Mouse (Mus musculus) embryo, embryonic 10.5 days (tissue): ENCODE results near the gene Eif4e1b.

Experiments used
- DNase-seq: peaks from one replicate; pipeline ENCODE4 v3.0.0-alpha.2; 2015; ENCODE audit warnings: low spot score

Eif4e1b gene

DNA sequence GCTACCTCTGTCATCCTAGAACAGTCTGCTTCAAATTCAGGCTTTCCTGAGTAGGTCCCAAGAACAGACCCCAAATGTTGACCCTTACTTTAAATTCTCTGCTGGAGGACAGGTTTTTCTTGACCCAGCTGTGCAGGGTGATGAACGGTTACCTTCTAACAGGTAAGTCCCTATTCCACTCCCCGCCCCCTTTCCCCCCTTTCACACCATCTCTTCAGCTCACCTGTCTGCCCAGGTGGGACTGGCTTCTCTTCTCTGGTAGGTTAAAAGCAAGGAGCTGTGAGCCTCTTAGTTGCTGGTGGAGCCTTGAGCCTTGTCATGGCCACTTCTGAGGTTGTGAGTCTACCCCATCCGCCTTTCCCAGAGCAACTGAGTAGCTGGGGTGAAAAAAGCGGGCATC, at the start of gene Eif4e1b:
Gene Eif4e1b (plus strand): TSS at position 301 of the 400 bp plus-strand sequence.
- DNase-seq, result no peak

DNA sequence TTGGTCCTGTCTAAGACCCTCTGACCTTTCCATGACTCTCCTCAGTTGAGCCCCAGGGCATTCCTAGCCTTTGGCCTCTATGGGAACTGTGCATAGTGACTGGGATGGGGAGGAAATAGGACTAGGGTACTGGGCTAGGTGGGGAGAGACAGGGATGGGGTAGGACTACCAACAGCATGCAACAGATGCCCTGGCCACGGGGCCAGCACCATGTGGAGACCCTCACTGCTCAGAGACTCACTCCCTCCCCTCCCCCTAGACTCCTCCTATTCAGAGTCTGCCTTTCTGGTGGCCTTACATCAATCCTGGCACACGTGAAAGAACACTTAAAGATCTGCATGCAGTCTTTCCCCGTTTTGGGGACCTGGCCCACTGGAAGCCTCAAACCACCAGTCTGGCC, 46.9 kb upstream of the Eif4e1b start:
- no peak for DNase-seq

GRCm38 (mm10) chr13:54737488-54738212, 46.1 kb upstream of the Eif4e1b start:
- peak; percentile 64 for DNase-seq

- no peak for DNase-seq
Observed at GRCm38 (mm10) chr13:54738213-54738601, 45.6 kb upstream of the Eif4e1b start.

DNA sequence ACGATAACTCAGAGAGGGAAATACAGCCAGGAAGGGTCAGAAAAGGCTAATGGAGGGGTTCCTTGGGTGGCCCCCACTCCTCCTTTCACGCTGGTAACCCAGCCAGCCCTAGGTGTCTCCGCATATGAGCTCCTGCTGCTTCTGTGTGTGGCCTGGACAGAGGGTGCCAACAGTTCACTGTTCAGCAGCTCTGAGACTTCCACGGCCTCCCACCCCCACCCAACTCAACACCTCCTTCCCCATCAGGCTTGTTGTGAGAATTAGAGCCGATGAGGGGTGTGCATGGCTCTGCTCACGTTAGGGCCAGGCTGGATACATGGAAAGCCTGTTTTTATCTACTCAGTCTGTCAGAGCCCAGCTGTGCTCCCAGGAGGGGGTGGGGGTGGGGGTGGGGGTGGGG, 37.7 kb upstream of the Eif4e1b start:
- no peak for DNase-seq

DNA sequence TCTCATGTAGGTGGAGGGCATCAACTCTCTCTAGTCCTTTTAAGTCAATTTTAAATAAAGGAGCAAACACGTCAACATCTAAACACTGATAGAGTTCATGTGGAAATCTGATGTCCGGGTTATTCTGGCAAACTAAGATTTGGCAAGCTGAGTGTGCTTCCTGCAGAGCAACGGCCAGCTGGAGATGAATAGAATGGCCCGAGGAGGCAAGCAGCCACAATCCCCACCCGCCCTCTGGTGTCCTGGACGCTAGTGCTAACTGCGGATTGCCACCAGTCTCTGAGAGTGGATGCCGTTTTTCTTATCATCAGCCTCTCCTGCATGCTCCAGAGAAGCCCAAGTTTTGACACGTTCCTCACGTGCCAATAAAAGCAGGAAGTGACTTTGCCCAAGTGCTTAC, 36.9 kb upstream of the Eif4e1b start:
- no peak for DNase-seq

- DNase-seq, result no peak
Observed at GRCm38 (mm10) chr13:54748190-54748589, 35.6 kb upstream of the Eif4e1b start.

- no peak for DNase-seq
Observed at GRCm38 (mm10) chr13:54748721-54749060, 35.1 kb upstream of the Eif4e1b start.

DNA sequence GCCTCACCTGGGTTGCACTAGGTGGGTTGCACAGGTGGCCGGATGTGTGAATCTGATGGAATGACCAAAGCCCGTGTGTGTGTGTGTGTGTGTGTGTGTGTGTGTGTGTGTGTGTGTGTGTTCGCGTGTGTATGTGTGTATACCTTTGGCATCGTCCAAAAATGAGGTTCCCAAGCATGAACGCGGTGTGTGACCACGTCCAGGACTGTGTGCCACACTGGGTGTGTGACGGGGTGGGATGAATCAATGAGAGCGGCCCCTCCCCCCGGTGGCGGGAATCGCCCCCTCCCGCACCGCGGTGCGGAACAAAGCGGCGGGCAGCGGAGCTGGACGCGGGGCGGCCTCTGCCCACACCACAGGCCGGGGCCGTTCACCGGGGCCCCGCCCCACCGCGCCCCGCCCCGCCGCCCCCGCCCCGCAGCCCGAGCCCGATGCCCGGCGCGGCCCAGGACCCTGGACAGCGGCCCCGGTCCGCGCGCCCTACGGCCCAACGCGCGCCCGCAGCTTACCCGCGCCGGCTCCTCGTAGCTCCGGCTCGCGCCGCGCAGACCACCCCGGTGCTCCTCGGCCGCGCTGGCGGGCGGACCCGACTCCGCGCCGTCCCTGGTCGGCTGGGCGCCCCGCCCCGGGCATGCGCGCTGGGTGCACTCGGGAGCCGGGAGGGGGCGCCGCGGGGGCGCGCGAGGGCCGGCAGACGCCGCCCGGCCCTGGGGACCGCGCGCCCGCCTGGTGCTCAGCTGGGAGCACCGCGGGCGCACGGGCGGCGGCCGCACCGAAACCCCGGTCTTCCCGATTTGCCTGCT, 34.5 kb upstream of the Eif4e1b start:
- DNase-seq, result peak; percentile 75

- DNase-seq, result no peak
Observed at GRCm38 (mm10) chr13:54749864-54750411, 33.9 kb upstream of the Eif4e1b start, which contains the start of gene Gprin1. Gene Gprin1, minus strand, starts transcription at chr13:54749874.

GRCm38 (mm10) chr13:54750699-54751098, 33.1 kb upstream of the Eif4e1b start:
- peak; percentile 74 for DNase-seq

DNA sequence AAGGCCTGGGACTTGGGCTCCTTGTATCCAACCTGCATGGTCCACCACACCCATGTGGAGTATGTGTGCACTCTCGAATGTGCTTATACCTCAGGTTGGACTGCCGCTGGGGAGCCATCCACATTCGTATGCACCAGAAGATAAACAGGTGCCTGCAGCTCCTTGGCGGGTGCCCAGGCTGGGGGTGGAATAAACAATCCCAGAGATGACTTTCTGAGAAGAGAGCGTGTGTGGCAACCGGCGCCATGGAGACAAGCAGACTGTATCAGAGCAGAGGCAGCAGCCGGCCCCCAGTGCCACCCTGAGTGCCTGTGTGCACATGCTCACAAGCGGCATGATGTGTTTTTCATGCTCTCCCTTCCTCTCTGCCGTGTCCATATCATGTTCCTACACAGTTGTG, 31.1 kb upstream of the Eif4e1b start:
- no peak for DNase-seq

GRCm38 (mm10) chr13:54753733-54754132, 30.1 kb upstream of the Eif4e1b start:
- DNase-seq, result no peak

DNA sequence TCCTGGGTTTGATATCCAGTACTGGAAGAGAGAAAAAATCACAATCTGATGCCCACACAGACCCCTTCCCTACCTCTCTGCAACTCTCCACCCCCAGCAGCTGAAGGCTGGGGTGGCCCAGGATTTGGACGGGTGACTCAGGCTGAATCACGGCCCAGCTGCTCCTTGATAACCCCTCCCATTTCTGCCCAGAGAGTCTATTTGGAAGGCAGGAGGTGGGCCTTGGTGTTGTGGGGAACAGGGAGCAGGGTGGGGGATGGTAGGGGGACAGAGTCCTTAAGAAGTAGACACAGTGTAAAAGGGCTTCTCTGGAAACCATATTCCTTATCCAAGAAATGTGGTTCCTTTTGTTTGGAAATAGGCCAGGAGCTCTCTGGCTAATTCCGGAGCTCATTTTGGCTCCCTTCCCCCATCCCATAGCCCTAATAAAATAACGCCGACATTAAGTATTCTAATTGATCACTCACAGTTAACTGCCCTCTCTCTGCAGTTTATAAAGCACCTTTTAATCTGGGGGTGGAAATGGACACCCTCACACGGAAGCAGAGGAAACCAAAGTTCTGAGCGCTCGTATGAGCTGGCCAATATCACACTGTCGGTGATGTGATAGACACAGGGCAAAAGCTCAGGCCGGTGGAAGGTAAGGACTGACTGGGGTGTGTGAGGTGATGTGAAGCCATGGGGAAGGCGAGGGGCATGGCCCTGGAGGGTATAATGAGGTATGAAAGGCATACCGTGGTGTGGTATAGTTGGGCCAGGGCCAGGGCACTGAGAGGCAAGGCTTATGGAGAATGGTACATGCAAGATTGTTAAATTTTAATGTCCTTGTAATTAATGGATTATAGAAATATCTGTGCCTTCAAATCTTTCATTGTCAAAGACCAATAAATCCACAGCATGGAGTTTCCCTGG, 29.4 kb upstream of the Eif4e1b start:
- DNase-seq, result no peak

GRCm38 (mm10) chr13:54755201-54755830, 28.5 kb upstream of the Eif4e1b start:
- DNase-seq, result no peak

DNA sequence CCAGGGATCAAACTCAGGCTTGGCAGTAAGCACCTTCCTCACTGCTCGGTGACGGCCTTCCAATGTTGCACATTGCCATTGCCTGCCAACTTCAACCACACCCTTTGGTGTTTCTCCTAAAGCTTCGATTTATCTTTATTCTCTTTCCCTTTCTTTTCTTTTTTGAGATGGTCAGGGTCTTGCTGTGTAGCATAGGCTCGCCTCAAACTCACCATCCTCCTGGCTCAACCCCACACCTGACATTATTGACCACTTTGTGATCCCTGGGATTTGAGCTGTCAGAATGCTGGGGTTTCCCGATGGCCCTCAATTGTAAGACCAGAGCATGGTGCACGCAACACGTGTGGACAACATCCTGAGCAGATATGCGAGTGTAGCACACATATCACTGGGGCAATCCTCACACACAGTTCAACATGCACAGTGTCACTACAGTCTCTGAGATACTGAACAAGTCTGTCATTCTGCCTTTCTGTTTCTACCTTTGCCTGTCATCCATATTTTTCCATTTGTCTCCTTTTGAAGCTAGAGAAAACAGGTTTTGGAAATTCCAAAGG, 27.6 kb upstream of the Eif4e1b start:
- no peak for DNase-seq

- no peak for DNase-seq
Observed at GRCm38 (mm10) chr13:54757093-54757830, 26.5 kb upstream of the Eif4e1b start.

DNA sequence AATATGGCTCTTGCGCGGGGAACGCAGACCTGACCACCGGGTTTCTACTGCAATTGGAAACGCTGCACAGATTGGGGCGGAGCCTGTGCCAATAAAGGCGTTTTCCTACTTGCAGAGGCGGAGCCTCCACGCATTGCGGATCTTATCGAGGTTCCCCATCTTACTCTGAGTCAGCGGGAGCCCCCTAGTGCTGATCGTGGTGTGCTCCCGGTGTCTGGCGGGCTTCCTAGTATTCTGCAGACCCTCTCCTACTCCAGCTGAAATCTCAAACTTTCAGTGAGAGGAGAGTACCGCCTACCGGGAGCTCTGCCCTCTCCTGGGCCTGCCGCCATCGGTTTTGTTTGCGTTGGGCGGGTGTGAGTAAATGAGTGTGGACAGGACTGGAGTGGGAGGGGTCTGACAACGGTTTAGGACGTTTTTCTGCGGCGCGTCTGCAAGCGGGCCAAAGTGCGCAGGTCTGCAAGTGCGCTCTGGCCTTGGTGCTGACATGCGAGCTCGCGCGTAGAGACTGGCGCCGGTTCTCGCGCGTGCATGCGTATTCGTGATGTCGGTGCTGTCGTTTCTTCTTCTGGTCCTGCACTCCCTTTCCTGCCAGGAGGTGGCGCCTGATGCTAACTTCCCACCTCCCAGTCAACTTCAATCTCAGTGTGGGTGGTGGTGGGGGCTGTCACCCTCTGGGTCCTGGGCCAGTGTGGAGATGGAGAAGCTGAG, 25.6 kb upstream of the Eif4e1b start:
- DNase-seq, result peak; percentile 95

DNA sequence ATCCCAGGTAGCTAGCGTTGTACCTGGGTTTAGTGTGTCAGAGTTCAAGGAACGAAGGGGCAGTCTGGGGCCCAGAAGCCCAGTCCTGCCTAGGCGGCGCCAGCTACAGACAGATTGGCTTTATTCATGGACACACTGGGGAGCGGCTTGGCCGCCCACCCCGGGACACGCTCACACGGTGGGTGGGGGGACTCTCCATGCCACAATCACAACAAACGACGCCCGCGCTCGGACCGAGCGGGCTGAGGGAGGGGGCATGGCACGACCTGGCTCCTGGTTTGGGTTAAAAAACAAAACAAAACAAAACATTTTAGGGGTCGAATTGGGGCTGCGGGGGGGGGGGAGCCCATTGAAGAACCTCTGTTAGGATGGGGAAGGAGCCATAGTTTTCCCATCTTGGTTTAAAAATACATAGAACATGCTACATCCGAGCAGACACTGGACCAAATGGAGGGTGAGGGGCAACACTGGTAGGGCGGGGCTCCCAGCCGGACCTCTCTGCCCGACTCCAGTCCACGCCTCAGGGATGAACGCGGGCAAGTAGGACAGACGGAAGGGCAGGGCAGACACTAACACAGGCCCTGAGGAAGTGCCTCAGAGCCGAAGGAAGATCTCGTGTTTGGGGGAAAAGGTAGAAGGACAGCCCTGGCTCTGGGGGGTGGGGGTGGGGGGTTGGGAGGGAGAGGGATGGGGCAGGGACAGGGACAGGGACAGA, 24.9 kb upstream of the Eif4e1b start:
- DNase-seq, result no peak
